Mouse (Mus musculus): Measurements from ENCODE around the gene Helz.

GRCm38 (mm10) chr11:107633563-107634146, 85.9 kb downstream of the Helz start:
- TF ChIP-seq CTCF (IDR thresholded peaks at IDR 0.05; ENCODE audit: extremely low read depth, insufficient read depth, low read length) (no peak), POLR2A (IDR thresholded peaks at IDR 0.05; ENCODE audit: extremely low read depth, insufficient read depth, low read length) (no peak)

All from cortical plate, adult 2 months (tissue).